Mouse (Mus musculus) erythroblast, embryonic 14.5 days (primary cell): Measurements from ENCODE around the gene Slc44a5.

Experiments used
- GATA1 ChIP-seq: IDR thresholded peaks from 2 replicates; pipeline ENCODE4 v1.6.1; 2012; ENCODE audit warnings: low read length, inconsistent platforms, mixed read lengths
- TAL1 ChIP-seq: IDR thresholded peaks from 3 replicates; pipeline ENCODE4 v1.6.1; 2012; ENCODE audit warnings: low read length, inconsistent platforms, mixed read lengths

GRCm38 (mm10) chr3:154145750-154146149, 172.5 kb downstream of the Slc44a5 start:
- TF ChIP-seq GATA1 (no peak), TAL1 (no peak)
